Mouse (Mus musculus) spleen, adult 2 months (tissue): ENCODE results near the gene Zdhhc18. TPM values are rescaled to one million over a fixed set of nuclear protein-coding genes. Genes with fewer than 3 reads are reported as not detected.

Source experiments
- DNase-seq, 2 experiments: peaks; one replicate each; pipeline versions ENCODE4 v3.0.0 to v3.0.0-alpha.2; 2012 to 2021; ENCODE audit warnings: low spot score in 2 of 2, low read depth in 1 of 2
- H3K27ac ChIP-seq: fragments of 200-500 bp; 2 replicates; pipeline ENCODE4 v1.5.1; 2012; ENCODE audit warnings: low read length, inconsistent platforms; ENCODE audit not compliant: insufficient read depth
- H3K27me3 ChIP-seq: fragments of 200-500 bp; 2 replicates; pipeline ENCODE4 v1.6.1; 2012; ENCODE audit warnings: mild to moderate bottlenecking, moderate library complexity, low read length, inconsistent platforms; ENCODE audit not compliant: control insufficient read depth, insufficient read depth
- H3K36me3 ChIP-seq: fragments of 200-500 bp; 2 replicates; pipeline ENCODE4 v1.6.1; 2012; ENCODE audit warnings: mild to moderate bottlenecking, low read length, inconsistent platforms; ENCODE audit not compliant: control insufficient read depth, insufficient read depth
- H3K4me1 ChIP-seq: fragments of 200-500 bp; 2 replicates; pipeline ENCODE4 v1.6.1; 2011; ENCODE audit warnings: inconsistent platforms; ENCODE audit not compliant: control insufficient read depth, insufficient read depth, insufficient read length
- H3K4me3 ChIP-seq: fragments of 200-500 bp; 2 replicates; pipeline ENCODE4 v1.5.1; 2011; ENCODE audit warnings: mild to moderate bottlenecking, inconsistent platforms; ENCODE audit not compliant: insufficient read depth, insufficient read length; ENCODE audit errors: extremely low read depth
- CTCF ChIP-seq: fragments of 200-500 bp; IDR thresholded peaks from 2 replicates; pipeline ENCODE4 v1.5.1; 2011; ENCODE audit warnings: mild to moderate bottlenecking, inconsistent platforms; ENCODE audit not compliant: insufficient read depth, insufficient read length, insufficient replicate concordance; ENCODE audit errors: extremely low read depth
- POLR2A ChIP-seq: fragments of 200-500 bp; IDR thresholded peaks from 2 replicates; pipeline ENCODE4 v1.6.1; 2011; ENCODE audit warnings: low read depth, low read length, inconsistent platforms
- WGBS: fragments of 180-500 bp; shearing (Covaris S2); methylation state at CpG from one replicate; pipeline ENCODE4 v1.1.7; 2018; 5-methylcytosine and 5-hydroxymethylcytosine counted together
- polyA plus RNA-seq: library from polyadenylated mRNA; depleted of rRNA; stranded (reverse); fragments of >200 nt; gene quantifications from 2 replicates; pipeline ENCODE4 v1.2.3, GENCODE M21; 2012

Gene Zdhhc18
- polyA plus RNA-seq, 1 experiment = 134 TPM

- 64% methylated on average over 11 of the region's 11 CpGs for WGBS
- peaks cover 22% of the 10 kb centered on the region for H3K36me3 ChIP-seq
These were observed 32.0 kb downstream of the Zdhhc18 start for GRCm38 (mm10) chr4:133617936-133618335.

GRCm38 (mm10) chr4:133615416-133615815 is 34.5 kb downstream of the Zdhhc18 start:
- Histone ChIP-seq H3K4me3 (no peak overlapping the region), H3K36me3 (peaks cover 33% of the 10 kb centered on the region), H3K27me3 (no peaks in the 10 kb centered on the region), H3K4me1 (peaks cover 22% of the 10 kb centered on the region; the same call in 1 of the 2 replicates), H3K27ac (no peak overlapping the region)
- TF ChIP-seq CTCF = no peak
- TF ChIP-seq POLR2A = no peak
- no peak for DNase-seq
- 84% methylated on average over 10 of the region's 10 CpGs for WGBS

More at GRCm38 (mm10) chr4:133617936-133618335, 32.0 kb downstream of the Zdhhc18 start:
- H3K4me1 ChIP-seq = peaks cover 30% of the 10 kb centered on the region; the same call in 1 of the 2 replicates
- no peaks in the 10 kb centered on the region for H3K27me3 ChIP-seq
- TF ChIP-seq POLR2A (no peak), CTCF (no peak)
- H3K27ac ChIP-seq = no peak overlapping the region
- H3K4me3 ChIP-seq = no peak overlapping the region
- no peak for DNase-seq

DNA sequence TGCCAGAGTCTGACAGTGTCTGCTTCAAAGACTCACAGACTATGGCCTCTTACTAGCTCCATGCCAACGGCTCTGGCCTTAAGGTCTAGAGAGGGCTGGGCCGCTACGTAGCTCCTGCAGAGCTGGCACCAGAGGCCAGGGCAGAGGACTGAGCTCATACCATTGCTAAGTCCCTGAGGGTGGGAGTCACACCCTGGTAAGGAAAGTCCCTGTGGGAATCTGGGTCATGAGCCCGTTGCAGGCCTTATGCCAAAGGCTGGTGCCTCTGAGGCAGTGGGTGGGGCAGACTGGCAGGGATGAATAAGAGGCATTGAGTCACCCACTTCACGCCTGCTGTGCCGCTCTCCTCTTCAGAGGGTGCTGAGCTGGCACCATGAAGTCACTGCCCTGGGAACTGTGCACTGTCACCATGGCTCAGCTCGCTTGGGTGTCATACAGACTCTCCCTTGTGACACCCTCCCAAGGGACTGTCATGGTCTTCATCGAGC is 35.6 kb downstream of the Zdhhc18 start:
- Histone ChIP-seq H3K4me3 (no peak overlapping the region), H3K27me3 (no peaks in the 10 kb centered on the region), H3K4me1 (peaks cover 18% of the 10 kb centered on the region; the same call in 1 of the 2 replicates), H3K27ac (no peak overlapping the region), H3K36me3 (peaks cover 33% of the 10 kb centered on the region)
- peak in 1 of 2 experiments; percentile 55 for DNase-seq
- no peak for TF ChIP-seq POLR2A
- no peak for TF ChIP-seq CTCF
- 70% methylated on average over 8 of the region's 8 CpGs for WGBS

DNA sequence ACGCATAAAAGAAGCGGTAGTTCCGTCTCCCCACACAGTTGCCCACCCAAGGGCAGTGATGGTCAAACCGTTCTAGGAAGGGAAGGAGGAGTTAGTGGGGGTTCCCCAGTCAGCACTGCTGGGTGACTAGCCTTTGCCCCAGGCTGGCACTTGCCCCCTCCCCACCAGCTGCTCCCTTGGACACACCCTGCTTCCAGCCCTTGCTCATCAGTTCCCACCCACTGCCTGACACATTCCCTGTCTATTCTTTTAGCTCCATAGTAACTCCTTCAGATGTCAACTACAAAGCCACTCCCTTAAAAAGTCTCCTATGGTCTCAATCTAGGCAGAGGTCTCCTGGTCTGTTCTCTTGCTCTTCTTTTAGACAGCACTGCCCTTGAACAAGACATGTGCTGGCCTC is 36.1 kb downstream of the Zdhhc18 start:
- DNase-seq = no peak
- 86% methylated on average over 4 of the region's 4 CpGs for WGBS
- TF ChIP-seq POLR2A (no peak), CTCF (no peak)
- Histone ChIP-seq H3K36me3 (peaks cover 33% of the 10 kb centered on the region), H3K4me1 (peaks cover 18% of the 10 kb centered on the region; the same call in 1 of the 2 replicates), H3K27ac (no peak overlapping the region), H3K4me3 (no peak overlapping the region), H3K27me3 (no peaks in the 10 kb centered on the region)

- 94% methylated on average over 8 of the region's 8 CpGs for WGBS
- Histone ChIP-seq H3K4me3 (no peak overlapping the region), H3K4me1 (peaks cover 18% of the 10 kb centered on the region; the same call in 1 of the 2 replicates), H3K27ac (no peak overlapping the region), H3K36me3 (peaks cover 38% of the 10 kb centered on the region), H3K27me3 (no peaks in the 10 kb centered on the region)
- no peak for DNase-seq
- TF ChIP-seq CTCF = no peak
- no peak for TF ChIP-seq POLR2A
These were observed 36.9 kb downstream of the Zdhhc18 start for GRCm38 (mm10) chr4:133613026-133613425.

- Histone ChIP-seq H3K4me3 (no peak overlapping the region), H3K4me1 (peaks cover 18% of the 10 kb centered on the region; the same call in 1 of the 2 replicates), H3K27ac (no peak overlapping the region), H3K27me3 (no peaks in the 10 kb centered on the region), H3K36me3 (peaks cover 36% of the 10 kb centered on the region)
- WGBS = 98% methylated on average over 7 of the region's 7 CpGs
- DNase-seq = no peak
- TF ChIP-seq POLR2A (no peak), CTCF (no peak)
These were observed 37.5 kb downstream of the Zdhhc18 start for GRCm38 (mm10) chr4:133612416-133612815.

DNA sequence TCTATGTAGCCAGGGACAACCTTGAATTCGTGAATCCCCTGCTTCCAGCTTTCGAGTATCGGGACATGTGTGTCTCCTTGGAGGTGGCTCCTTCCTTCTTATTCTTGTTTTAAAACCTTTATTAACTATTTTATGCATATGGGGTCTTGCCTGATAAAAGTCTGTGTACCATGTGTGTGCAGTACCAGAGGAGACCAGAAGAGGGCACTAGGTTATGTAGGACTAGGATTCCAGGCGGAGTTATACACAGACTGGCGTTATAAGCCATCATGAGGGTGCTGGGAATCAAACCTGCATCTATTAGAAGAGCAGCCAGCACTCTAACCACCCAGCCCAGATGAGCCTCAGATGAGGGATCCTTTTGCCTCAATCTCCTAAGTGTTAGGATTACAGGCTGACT is 38.1 kb downstream of the Zdhhc18 start:
- TF ChIP-seq POLR2A (no peak), CTCF (no peak)
- peaks cover 18% of the 10 kb centered on the region; the same call in 1 of the 2 replicates for H3K4me1 ChIP-seq

More for the DNA sequence above, 38.1 kb downstream of the Zdhhc18 start:
- Histone ChIP-seq H3K36me3 (peaks cover 41% of the 10 kb centered on the region), H3K4me3 (no peak overlapping the region), H3K27me3 (no peaks in the 10 kb centered on the region), H3K27ac (no peak overlapping the region)
- 99% methylated on average over 5 of the region's 5 CpGs for WGBS
- no peak for DNase-seq
